Mouse (Mus musculus) heart, embryonic 11.5 days (tissue): ENCODE results near the gene Gm44965. TPM values are rescaled to one million over a fixed set of nuclear protein-coding genes. Genes with fewer than 3 reads are reported as not detected.
A peak's percentile ranks its signal among the peaks of the same experiment; 100 is the strongest.

ENCODE experiments used
- ATAC-seq: fragments of 200-750 bp; cut with Nextera tagmentation; replicated peaks from 2 replicates; pipeline ENCODE4 v1.8.0; 2017; ENCODE audit warnings: moderate library complexity; ENCODE audit not compliant: insufficient number of reproducible peaks, low FRiP score, low TSS enrichment
- H3K27ac ChIP-seq: fragments of 300-500 bp; sonication (generic); 2 replicates; pipeline ENCODE4 v1.5.1; 2014; ENCODE audit warnings: mild to moderate bottlenecking, low read depth, low read length
- H3K27me3 ChIP-seq: fragments of 300-500 bp; sonication (generic); 2 replicates; pipeline ENCODE4 v1.6.1; 2014; ENCODE audit warnings: mild to moderate bottlenecking, low read length, mixed read lengths; ENCODE audit not compliant: control insufficient read depth, insufficient read depth
- H3K36me3 ChIP-seq: fragments of 300-500 bp; sonication (generic); 2 replicates; pipeline ENCODE4 v1.6.1; 2014; ENCODE audit warnings: mild to moderate bottlenecking, low read length, moderate library complexity, mixed read lengths; ENCODE audit not compliant: control insufficient read depth, insufficient read depth
- H3K4me1 ChIP-seq: fragments of 300-500 bp; sonication (generic); 2 replicates; pipeline ENCODE4 v1.6.1; 2014; ENCODE audit warnings: low read length; ENCODE audit not compliant: control insufficient read depth, insufficient read depth
- H3K4me2 ChIP-seq: fragments of 300-500 bp; sonication (generic); 2 replicates; pipeline ENCODE4 v1.6.1; 2014; ENCODE audit warnings: mild to moderate bottlenecking, moderate library complexity
- H3K4me3 ChIP-seq: fragments of 300-500 bp; sonication (generic); 2 replicates; pipeline ENCODE4 v1.5.1; 2014; ENCODE audit warnings: low read depth, low read length
- H3K9ac ChIP-seq: fragments of 300-500 bp; sonication (generic); 2 replicates; pipeline ENCODE4 v1.6.1; 2014; ENCODE audit warnings: mild to moderate bottlenecking, low read depth, low read length, moderate library complexity
- H3K9me3 ChIP-seq: fragments of 300-500 bp; sonication (generic); replicated peaks from 2 replicates; pipeline ENCODE4 v1.6.1; 2016; ENCODE audit warnings: low read length; ENCODE audit not compliant: control insufficient read depth
- WGBS: fragments of 180-500 bp; shearing (Covaris S2); extraction: QIAGEN DNeasy Blood & Tissue Kit; methylation state at CpG from one replicate; pipeline ENCODE4 v1.1.7; 2014; ENCODE audit not compliant: insufficient replicate concordance; 5-methylcytosine and 5-hydroxymethylcytosine counted together
- polyA plus RNA-seq: library from polyadenylated mRNA; unstranded; fragments of >200 nt; fragmentation: Nextera tagmentation; extraction: Ambion mirVana; gene quantifications from 2 replicates; pipeline ENCODE4 v1.2.1, GENCODE M21; 2014

Gene Gm44965
- polyA plus RNA-seq, 1 experiment from 2014 or later, result not detected

DNA sequence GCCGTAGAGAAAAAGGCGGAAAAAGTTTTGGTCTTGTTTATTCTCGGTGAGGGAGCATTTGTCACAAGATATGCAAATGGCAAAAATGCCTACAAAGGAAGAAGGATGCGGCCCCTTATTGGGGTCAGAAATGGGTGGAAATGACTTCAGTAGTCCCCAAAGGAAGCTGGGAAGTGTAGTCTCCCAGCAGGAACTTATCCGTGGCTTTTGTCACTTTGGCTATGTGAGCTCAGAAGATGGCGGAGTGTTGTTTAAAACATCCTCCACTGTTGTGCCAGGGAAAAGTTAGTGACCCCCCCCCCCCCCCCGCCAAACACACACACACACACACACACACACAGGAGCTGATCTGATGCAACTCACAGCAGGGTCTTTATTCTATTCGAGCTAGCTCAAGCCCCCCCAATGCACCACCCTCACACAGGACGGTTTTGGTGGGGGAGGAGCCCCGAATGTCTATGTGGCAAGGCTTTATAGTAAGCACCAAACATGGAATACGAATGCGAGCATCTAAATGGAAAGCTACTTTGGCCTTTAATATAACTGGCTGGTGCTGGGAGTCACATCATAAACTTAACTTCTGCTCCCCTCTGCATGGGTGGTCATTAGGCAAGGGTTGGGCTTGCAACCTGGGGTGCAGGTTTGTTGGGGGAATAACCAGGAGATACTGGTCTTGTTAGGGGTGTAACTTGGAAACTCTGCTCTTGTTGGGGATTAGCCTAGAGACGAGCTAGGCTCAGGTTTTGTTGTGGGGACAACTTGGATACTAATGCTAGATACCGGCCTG lies 38.4 kb upstream of the Gm44965 start:
- Histone ChIP-seq H3K4me1 (peaks cover 11% of the 10 kb centered on the region; the same call in 1 of the 2 replicates), H3K27ac (peak overlapping the region; percentile 88), H3K9ac (peak overlapping the region; percentile 83), H3K36me3 (no peaks in the 10 kb centered on the region; the same call in 1 of the 2 replicates), H3K4me3 (peak overlapping the region; percentile 63), H3K9me3 (no peaks in the 10 kb centered on the region), H3K27me3 (no peaks in the 10 kb centered on the region), H3K4me2 (peak overlapping the region; percentile 68)
- ATAC-seq, result peak; percentile 66
- 31% methylated on average over 14 of the region's 14 CpGs for WGBS

DNA sequence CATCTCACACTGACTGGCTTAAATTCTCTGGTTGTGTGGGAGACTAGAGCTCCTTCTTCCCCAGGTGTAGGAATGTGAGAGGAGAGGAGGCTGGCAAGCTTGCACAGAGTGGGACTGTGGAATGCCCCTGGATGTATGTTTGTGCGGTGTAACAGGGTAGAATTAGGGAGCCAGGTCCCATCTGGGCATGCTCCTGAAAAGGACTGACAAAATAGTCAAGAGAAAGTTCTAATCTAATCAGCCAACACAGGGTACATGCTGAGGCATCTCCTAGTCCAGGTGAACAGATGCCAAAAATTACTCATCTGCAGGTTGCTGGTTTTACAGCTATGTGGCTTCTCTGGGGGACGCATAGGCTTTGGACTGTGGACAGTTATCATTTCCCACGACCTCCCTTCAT lies 37.8 kb upstream of the Gm44965 start:
- peak overlapping the region; percentile 68; the same call in 1 of the 2 replicates for H3K4me2 ChIP-seq
- peaks cover 11% of the 10 kb centered on the region; the same call in 1 of the 2 replicates for H3K4me1 ChIP-seq
- WGBS, result 91% methylated on average over 3 of the region's 3 CpGs
- H3K36me3 ChIP-seq, result no peaks in the 10 kb centered on the region; the same call in 1 of the 2 replicates
- ATAC-seq, result no peak
- H3K27ac ChIP-seq, result no peak overlapping the region
- H3K4me3 ChIP-seq, result no peak overlapping the region
- H3K9ac ChIP-seq, result no peak overlapping the region
- H3K9me3 ChIP-seq, result no peaks in the 10 kb centered on the region
- H3K27me3 ChIP-seq, result no peaks in the 10 kb centered on the region

DNA sequence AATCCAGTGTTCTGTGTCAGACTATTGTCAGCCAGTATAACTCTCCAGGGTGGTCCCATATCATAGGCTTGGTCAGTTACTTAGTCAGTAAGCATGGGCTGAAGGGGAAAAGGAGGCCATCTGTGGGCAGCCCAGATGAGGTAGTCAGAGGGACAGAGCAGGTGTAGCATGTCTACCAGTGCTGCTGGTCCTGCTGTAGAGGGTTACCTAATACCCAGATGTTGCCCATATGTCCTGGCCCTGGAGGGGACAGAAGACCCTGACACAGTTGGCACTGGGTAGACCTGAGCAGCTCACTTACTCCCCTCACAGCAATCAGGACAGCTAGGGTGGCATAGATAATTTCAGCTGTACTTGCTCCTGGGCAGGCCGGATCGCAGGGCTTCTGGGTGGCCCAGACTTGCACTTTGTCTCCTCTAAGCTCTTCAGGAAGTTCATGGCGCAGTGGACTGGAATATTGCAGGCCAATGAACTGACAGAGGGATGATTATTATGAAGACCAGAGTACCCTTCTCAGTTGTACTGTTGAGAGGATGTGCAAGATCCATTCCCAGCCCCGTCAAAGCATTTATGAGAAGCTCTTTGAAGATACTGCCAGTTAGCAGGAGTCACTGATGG lies 27.9 kb upstream of the Gm44965 start:
- no peaks in the 10 kb centered on the region for H3K27me3 ChIP-seq
- H3K9ac ChIP-seq, result no peak overlapping the region
- peaks cover 25% of the 10 kb centered on the region for H3K4me1 ChIP-seq
- H3K27ac ChIP-seq, result no peak overlapping the region
- no peak overlapping the region for H3K4me3 ChIP-seq
- no peak for ATAC-seq
- 89% methylated on average over 4 of the region's 4 CpGs for WGBS
- H3K9me3 ChIP-seq, result no peaks in the 10 kb centered on the region
- H3K36me3 ChIP-seq, result no peaks in the 10 kb centered on the region; the same call in 1 of the 2 replicates
- H3K4me2 ChIP-seq, result no peak overlapping the region

DNA sequence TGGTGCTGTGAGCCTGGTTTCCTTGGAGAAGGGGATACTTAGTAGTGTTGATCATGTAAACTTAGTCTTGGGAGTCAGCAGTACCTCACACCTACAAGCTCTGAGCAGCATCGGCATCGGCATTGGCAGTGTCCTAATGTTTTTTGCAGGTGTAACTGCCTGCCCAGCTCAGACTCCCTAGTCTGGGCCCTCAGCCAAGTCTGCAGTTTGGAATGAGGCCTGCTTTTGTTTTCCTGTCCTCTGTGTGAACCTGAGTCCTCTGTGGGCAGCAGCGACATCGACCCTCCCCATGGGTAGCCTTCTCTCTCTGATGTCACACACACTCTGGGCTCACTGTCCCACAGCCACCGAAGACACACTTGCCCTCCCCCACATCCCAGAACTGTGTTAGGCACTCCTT lies 27.4 kb upstream of the Gm44965 start:
- ATAC-seq, result no peak
- Histone ChIP-seq H3K4me2 (no peak overlapping the region), H3K27ac (peak overlapping the region; percentile 35; the same call in 1 of the 2 replicates), H3K9me3 (no peaks in the 10 kb centered on the region), H3K4me3 (no peak overlapping the region), H3K4me1 (peaks cover 25% of the 10 kb centered on the region), H3K9ac (no peak overlapping the region), H3K27me3 (no peaks in the 10 kb centered on the region), H3K36me3 (no peaks in the 10 kb centered on the region; the same call in 1 of the 2 replicates)
- 42% methylated on average over 5 of the region's 5 CpGs for WGBS

DNA sequence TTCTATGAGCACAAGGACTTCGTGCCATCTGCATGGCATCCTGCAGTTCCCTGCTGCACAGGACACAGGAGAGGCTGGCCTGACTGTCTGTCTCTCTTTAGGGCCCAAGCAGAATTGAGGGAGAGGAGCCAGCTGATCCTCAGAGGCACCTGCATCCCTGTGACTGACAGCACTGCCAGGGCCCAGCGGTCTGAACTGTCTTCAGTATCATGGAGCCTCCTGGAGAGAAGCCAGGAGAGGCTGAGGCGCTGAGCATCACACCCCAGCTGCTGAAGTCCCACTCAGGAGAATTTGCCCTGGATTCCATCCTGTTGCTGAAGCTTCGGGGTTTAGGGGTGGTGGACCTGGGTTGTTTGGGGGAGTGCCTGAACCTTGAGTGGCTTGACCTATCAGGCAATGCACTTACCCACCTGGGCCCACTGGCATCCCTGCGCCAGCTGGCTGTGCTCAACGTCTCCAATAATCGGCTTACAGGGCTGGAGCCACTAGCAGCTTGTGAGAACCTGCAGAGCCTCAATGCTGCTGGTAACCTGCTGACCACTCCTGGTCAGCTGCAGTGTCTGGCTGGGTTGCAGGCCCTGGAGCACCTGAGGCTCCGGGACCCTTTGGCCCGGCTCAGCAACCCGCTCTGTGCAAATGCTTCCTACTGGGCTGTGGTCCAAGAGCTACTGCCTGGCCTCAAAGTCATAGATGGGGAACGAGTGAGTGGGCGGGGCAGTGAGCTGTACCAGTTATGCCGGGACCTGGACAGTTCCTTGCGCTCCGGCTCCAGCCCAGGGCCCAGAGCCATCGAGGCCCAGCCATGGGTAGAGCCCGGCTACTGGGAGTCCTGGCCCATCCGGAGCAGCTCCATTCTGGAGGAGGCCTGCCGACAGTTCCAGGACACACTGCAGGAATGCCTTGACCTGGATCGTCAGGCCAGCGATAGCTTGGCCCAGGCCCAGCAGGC lies 25.4 kb upstream of the Gm44965 start:
- H3K27me3 ChIP-seq, result no peaks in the 10 kb centered on the region
- H3K4me2 ChIP-seq, result peak overlapping the region; percentile 14
- 68% methylated on average over 21 of the region's 21 CpGs for WGBS
- peak overlapping the region; percentile 22; the same call in 1 of the 2 replicates for H3K9ac ChIP-seq
- no peaks in the 10 kb centered on the region for H3K9me3 ChIP-seq
- peak; percentile 16; the same call in 1 of the 2 replicates for ATAC-seq
- no peak overlapping the region for H3K4me3 ChIP-seq
- no peaks in the 10 kb centered on the region; the same call in 1 of the 2 replicates for H3K36me3 ChIP-seq
- H3K27ac ChIP-seq, result peak overlapping the region; percentile 54
- H3K4me1 ChIP-seq, result peaks cover 37% of the 10 kb centered on the region

DNA sequence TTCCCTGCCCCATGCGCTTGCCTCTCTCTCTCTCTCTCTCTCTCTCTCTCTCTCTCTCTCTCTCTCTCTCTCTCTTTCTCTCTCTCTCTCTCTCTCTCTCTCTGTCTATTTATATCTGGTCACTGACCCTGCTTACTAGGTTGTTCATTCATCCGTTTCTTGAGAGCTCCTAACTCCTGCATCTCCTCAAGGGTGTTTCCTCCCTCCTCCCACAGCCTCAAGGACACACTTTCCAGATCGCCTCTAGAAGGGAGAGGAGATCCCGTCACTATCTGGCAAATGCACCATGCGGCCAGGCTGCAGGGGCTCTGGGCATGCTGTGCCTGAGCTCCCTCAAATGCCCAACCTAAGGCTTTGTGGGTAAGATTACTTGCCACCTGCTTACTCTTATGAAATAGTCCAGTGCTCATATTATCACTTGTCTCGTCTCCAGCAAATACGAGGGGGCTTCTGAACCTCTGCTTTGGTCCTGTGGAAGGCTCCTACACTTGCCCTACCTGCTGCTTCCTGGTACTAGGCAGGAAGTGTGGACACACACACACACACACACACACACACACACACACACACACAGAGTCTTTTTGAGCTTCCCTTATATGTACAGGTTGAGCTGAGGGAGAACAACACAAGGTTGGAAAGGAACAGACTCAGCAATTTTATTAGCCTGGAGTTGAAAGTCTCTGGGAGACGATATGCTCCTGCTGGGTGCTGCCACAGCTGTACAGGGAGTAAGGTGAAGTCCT lies 24.5 kb upstream of the Gm44965 start:
- 64% methylated on average over 8 of the region's 8 CpGs for WGBS
- Histone ChIP-seq H3K36me3 (no peaks in the 10 kb centered on the region), H3K4me1 (peaks cover 38% of the 10 kb centered on the region), H3K9ac (no peak overlapping the region), H3K27ac (peak overlapping the region; percentile 54), H3K27me3 (no peaks in the 10 kb centered on the region), H3K4me3 (no peak overlapping the region), H3K9me3 (no peaks in the 10 kb centered on the region), H3K4me2 (no peak overlapping the region)
- ATAC-seq, result no peak

DNA sequence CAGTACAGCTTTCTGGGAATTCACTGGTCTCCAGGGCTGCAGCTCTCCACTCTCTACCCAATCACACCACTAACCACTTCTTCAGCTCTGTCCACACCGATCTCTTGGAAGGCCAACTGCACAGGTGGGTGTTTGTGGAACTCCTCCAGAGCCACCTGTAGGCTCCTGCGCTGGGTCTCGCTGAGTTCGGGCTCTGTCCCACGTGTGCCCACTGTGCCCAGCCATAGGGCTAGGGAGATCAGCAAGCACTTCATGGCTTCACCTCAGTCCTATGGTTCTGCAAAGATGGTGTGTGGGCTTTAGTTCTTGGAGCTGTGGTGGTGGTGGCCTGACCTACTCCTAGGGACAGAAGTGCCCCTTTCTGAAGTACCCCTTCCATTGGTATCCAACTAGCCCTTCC lies 21.7 kb upstream of the Gm44965 start:
- Histone ChIP-seq H3K4me3 (no peak overlapping the region), H3K4me1 (peaks cover 25% of the 10 kb centered on the region), H3K9ac (no peak overlapping the region), H3K36me3 (no peaks in the 10 kb centered on the region), H3K9me3 (no peaks in the 10 kb centered on the region), H3K27me3 (no peaks in the 10 kb centered on the region), H3K4me2 (peak overlapping the region; percentile 27; the same call in 1 of the 2 replicates), H3K27ac (peak overlapping the region; percentile 68; the same call in 1 of the 2 replicates)
- ATAC-seq, result no peak
- 84% methylated on average over 5 of the region's 5 CpGs for WGBS
